Mouse (Mus musculus): Measurements from ENCODE around the gene Itsn1.

DNA sequence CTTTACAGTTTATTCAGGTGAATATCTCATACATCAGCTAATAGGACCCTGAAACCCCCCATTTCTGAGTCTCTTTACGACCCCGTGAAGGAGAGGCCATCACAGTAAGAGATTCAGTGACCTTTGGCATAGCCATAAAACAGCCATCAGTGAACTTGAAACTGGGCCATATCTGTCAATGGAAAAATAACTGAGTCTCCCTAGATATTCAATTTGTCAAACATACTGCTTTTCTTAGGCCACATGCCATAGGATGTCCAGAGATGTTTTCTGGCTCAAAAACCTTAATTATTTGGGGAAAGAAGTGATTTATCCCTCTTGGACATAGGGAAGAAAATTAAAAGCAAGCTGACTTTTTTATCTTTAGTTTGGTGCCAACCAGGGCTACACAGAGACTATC lies 104.5 kb downstream of the Itsn1 start:
- no peak for TF ChIP-seq CTCF (conservative IDR thresholded peaks at IDR 0.05; ENCODE audit: low read length)
- no peak for TF ChIP-seq NANOG (IDR thresholded peaks at IDR 0.05; ENCODE audit: borderline replicate concordance, low read length)
- TF ChIP-seq POU5F1 (IDR thresholded peaks at IDR 0.05; ENCODE audit: borderline replicate concordance, low read length), result no peak

Data from E14TG2a.4 (cell line).